Mouse (Mus musculus) E14TG2a.4 (cell line): ENCODE results near the gene Sec61g.

ENCODE experiments used
- CTCF ChIP-seq: conservative IDR thresholded peaks from 2 replicates; pipeline ENCODE4 v1.5.1; 2014; ENCODE audit warnings: low read length
- NANOG ChIP-seq: IDR thresholded peaks from 2 replicates; pipeline ENCODE4 v1.6.1; 2014; ENCODE audit warnings: borderline replicate concordance, low read length, mixed read lengths
- POU5F1 ChIP-seq: IDR thresholded peaks from 2 replicates; pipeline ENCODE4 v1.6.1; 2014; ENCODE audit warnings: low read length, borderline replicate concordance

DNA sequence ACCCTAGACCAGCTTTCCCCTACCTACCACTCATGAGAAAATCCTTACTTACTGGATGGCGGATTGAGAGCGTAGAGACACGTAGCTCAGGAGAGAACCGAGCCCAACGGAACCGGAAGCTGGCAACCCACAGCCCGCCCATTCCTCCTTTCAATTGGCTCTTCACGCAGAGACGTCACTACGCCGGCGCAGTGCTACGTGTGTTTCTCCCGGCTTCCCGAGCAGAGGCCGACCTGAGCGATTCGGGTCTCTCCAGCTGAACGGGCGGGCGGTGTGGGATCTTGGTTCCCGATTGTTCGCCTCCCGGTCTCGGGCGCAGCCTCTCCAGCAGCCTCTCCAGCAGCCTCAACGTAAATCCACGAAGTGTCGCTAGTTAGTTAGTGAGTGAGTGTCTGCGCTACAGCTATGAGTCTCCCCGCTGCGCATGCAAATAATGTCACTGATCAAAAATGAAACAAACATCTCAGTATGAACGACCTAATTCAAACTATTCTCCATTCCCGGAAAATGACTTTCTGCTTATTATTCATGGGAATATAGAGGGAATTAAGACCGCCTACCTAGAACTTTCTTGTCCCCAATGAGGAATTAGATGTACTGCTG lies at the start of gene Sec61g:
- TF ChIP-seq CTCF = no peak
- no peak for TF ChIP-seq POU5F1
- no peak for TF ChIP-seq NANOG
